Mouse (Mus musculus) kidney, adult 9 months (tissue): ENCODE measurements around the gene Eva1c.

Experiments used
- DNase-seq: peaks from one replicate; pipeline ENCODE4 v3.0.0; 2022

Gene Eva1c

DNA sequence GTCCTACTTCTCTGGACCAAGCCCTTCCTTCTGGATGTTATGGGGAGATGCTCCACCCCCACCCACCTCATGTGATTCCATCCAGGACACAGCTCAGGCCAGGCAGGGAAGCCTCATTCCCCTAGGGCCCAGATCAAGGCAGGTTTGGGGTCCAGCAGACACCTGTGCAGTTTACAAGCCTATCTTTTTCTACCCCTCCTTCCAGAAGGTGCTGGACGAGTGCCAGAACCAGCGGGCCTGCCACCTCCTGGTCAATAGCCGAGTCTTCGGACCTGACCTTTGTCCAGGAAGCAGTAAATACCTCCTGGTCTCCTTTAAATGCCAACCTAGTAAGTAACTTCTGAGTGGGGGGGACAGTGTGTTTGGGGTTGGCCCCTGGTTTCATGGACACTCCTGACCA lies 42.8 kb downstream of the Eva1c start:
- peak; percentile 53 for DNase-seq

DNA sequence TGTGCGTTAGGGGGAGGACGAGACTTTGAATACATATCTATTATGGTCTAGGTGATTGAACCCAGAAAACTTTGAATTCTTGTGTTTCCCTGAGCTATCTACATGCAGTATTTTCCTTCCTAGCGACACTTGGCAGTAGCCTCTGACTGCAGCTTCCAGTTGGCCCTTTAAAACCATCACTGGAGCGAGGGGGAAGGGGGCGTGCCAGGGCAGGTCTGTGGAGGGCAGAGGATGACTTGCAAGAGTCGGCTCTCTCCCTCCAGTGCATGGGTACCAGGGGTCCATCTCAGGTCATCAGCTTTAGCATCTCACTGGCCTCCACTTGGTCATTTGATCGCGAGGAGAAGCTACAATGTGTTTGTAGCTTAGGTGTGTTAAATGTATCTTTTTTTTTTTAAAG lies 46.4 kb downstream of the Eva1c start:
- DNase-seq, result no peak

DNA sequence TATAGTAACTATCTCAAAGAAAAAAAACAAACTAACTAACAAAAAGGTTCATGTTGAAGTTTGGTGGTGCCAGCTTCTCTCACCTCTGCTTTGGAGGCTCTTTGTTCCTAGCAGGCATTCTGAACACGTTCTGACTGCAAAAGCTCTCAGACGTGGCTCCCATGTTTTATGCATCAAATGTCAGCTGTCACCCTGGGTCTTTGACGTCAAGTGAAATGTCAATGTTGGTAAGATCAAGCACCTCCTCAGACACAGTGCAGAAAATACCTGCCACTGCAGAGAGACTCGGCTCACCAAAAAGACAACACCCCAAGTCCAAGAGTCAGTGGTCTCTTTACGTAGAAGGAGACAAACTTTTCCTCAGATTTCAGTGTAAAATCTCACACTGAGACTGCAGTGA lies 48.0 kb downstream of the Eva1c start:
- no peak for DNase-seq

DNA sequence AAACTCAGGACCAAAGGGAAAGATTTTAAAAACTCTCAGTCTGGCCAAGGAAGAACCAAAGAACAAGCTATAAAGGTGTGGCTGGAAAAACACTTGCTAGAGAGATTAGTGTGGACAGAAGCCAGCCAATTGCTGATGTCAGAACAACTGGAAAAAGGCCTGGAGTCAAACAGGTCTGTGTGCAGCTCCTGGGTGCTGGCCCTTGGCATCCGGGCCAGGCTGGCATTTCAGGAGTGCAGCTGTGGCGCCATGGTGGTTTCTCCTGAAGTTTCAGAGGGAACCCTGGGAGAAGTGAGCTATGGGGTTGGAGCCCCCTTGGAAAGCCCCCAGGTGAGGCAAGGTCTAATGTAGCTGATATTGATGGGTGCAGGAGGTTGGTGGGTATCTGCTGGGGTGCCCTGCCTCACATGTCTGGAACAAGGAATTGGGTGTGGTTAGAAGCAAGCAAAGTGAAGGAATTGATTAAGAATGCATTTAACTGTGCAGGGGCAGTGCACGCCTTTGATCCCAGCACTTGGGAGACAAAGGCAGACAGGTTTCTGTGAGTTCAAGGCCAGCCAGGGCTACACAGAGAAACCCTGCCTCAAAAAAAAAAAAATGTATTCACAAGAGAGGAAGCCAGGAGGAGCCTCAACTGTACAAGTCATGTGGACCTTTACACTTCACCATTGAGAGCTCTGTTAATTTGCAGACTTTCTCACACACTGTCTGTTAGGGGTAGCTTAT lies 51.8 kb downstream of the Eva1c start:
- DNase-seq, result peak; percentile 27

DNA sequence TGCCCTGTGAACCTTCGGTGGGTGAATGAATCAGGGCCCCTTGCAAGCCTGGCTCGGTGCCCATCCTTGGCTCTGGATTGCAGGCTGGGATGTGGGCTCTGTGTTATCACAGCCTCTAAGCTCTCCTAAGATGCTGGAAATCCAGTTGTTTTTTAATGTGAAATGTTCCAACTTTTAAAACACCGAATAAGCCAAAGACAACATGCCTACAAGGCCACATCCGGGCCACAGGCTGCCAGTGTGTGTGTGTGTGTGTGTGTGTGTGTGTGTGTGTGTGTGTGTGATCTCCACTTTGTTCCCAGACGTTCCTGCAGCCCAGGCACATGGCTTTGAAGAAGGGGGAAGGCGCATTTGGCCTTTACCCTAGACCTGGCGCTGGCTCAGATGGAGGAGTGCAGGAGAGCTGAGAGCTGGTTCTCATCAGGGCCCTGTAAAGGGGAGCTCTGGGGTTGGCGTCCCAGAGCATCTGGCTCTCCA lies 56.0 kb downstream of the Eva1c start:
- DNase-seq, result peak; percentile 14

DNA sequence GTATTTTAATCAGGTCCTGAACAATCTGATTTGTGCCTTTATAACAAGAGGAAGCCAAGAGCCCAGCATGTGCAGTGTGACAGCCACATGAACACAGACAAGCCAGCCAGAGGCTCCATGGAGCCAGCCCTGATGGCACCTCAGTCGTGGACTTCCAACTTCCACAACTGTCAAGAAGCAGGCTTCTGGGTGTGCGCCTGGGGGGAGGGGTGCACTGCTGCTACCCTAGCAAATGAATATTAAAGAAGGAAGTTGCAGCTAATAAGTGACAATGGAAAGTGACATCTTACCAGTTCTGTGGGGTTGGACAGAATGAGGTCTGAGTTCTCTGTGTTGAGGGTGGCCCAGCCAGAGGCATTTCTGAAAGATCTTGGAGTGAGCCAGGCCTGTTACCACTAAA lies 58.8 kb downstream of the Eva1c start:
- DNase-seq, result no peak

DNA sequence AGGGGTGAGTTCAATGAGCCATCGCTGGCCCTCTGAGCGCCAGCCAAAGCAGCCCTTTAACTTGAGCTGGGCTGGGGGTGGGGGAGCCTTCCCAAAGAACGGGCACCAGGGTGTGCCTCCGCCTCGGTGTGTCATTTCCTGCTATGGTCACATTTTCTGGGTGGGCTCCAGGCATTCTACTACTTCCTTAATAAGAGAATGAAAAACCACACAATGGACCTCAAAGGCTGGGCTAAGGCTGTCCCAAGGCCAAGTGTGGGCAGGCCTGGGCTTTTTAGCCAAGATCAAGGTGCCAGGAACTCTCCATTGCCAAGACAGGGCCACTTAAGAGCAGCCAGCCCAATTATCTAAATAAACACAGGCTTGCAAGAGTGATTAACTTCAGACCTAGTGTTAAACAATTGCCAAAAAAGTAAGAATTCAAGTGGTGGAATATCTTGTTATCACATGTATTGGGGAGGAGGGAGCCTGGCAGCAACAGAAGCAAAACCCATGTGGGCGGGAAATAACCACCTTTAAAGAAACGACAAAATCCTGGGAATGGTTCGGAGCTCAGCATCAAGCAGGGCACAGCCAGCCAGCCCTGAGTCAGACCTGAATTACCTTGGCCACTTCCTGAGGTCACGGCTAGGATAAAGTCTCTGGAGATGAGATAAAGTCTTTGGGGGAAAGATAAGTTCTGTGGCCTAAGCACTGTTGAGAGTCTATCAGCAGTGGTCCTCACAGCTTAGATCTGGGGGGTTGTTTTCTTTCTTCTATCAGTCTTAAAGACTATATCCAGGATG lies 59.5 kb downstream of the Eva1c start:
- peak; percentile 30 for DNase-seq

DNA sequence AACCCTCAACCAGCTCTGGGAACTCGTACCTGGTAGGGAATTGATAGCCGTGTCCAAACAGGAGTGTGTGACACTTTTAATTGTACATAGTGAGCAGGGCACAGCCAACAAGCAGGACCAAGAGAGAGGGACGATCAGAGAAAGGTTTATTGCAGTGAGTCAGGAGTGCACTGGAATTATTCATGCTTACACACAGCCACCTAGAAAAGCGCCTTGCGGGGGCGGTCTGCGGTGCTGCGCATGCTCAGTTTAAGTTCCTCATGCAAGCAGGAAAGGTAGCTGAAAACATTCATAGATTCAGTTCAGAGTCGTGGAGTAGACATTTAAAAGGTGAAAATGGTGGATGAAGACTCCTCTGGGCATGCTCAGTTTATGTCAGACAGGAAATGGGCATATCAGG lies 64.2 kb downstream of the Eva1c start:
- no peak for DNase-seq

DNA sequence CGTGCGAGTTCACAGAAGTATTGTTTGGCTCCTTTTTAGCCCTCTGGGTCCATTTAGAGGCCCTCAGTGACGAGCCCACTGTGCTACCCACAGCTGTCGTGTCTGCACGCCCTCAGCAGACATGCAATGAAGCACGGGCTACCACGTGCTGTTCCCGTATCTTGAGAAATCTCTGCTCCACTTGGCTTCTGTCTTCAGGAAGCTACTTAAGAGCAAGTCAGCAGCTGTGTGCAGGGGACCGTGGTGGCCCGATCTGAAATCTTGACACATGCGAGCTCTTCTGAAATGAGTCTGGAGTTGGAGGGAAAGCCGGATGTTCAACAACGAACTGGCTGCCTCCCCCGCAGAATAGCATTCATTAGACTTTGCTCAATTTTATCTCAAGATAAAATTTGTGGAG lies 65.1 kb downstream of the Eva1c start:
- peak; percentile 41 for DNase-seq

DNA sequence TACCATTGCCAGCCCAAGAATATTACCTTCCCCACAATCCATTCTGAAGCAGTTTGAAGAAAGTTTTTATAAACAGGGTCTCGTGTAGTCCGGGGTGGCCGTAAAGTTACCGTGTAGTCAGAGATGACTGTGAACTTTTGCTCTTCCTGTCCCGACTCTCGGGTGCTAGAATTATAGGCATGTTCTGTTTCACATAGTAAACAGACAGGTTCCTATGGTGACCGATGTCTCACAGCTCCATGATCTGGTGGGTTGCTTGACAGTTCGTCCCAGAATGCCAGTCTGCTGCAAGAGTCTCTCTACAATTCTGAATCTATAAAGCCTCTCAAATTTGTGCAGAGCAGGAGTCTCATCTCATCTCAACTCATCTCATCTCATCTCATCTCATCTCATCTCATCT lies 65.6 kb downstream of the Eva1c start:
- no peak for DNase-seq

DNA sequence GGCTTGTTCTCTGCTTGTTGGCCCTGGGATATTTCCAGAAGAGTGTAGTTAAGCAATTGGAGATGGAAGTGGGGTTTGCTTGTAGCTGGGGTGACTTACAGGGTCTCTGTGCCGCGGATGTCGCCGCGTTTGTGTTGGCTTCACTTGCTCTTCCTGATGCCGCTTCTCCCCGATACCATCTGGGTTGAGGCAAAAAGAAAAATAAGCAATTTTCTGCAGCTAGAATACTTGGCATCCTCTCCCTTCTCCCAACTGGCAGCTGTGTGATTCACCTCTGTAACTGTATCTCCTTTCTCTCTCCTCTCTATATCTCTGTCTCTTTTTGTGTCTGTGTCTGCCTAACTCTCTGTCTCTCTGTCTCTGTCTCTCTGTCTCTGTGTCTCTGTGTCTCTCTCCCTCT lies 66.5 kb downstream of the Eva1c start:
- no peak for DNase-seq

DNA sequence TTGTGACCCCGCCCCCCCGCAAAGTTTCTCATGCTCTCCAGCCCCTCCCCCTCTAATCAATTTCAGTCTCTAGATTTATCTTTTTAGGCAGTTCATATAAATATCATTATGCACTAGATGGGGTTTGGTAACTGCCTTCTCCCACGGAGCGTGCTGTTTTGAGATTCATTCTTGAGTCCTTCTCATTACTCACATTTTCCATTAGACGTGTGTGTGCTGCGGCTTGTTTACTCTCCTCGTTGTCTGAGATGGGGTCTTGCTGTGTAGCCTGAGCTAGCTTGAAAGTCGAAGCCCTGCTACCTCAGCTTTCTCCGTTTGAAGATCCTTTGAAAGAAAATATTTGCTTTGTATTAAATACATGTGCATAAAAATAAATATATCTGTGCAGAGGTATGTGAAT lies 67.3 kb downstream of the Eva1c start:
- no peak for DNase-seq

DNA sequence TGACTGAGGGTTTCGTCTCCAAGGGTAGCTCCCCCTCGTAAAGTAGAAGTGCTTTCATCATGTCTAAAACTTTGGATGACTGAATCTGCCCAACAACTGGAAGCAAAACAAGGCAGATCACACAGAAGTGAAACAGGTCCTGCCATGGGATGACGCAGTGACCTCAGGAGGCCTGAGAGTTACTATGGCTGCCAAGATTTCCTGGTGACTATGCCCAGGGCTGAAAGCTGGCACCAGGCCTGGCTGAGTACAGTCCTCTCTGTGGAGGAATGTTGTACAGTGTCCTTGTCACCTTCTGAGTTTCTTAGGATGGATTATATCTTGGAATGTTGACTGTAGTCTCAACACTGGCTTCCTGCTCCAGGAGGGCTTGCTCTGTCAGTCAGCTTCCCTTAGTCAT lies 71.1 kb downstream of the Eva1c start:
- peak; percentile 9 for DNase-seq

DNA sequence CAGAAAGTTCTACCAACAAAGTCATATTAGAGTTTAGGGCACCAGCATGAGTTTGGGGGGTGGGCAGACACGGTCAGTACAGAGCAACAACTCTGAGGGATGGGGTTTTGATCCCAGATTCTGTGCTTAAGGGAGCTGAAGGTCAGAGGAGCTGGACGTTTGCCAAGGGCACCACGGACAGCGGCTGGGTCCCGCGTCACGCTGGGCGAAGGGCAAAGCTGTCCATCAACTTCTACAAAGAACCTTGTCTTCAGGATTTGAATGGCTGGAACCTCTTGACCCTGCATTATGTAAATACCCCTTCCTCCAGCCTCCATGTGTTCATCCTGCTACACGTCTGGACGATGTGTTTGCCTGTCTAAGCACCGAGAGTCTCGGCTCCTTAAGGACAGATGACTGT lies 73.0 kb downstream of the Eva1c start:
- DNase-seq, result peak; percentile 22

DNA sequence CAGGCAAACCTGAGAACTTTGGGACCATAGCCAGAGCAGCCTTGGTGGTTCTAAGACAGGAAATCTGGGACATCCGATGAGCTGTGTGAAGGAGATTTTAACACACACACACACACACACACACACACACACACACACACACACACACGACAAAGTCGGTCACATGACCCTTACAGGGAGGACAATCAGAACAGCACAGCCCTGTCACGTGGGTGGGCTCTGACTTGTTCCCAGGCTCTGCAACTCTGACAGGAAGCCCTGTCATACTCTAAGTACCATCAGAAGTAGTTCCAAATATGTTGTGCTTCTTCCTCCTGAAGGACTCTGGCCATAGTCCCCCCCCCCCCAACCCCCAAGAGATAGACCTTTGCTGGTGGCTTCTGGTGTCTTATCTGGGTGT lies 74.8 kb downstream of the Eva1c start:
- peak; percentile 18 for DNase-seq

DNA sequence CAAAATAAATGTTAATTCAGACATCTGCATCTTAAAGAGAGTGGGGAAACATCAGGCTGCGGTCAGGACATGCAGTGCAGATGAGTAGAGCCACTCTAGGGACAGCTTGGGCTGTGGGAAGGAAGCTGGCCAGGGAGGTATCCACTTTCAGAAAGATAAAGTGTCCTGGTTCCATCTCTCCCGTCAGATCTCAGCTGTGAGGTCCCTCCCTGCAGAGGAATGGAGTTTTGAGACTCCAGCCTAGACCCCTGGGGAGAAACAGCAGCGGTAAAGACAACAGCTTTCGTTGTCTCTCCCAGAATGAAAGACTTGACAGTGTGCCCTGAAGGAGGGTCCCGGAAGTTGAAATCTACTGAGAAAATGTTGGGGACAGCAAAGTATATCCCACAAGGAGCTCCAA lies 76.8 kb downstream of the Eva1c start:
- no peak for DNase-seq

DNA sequence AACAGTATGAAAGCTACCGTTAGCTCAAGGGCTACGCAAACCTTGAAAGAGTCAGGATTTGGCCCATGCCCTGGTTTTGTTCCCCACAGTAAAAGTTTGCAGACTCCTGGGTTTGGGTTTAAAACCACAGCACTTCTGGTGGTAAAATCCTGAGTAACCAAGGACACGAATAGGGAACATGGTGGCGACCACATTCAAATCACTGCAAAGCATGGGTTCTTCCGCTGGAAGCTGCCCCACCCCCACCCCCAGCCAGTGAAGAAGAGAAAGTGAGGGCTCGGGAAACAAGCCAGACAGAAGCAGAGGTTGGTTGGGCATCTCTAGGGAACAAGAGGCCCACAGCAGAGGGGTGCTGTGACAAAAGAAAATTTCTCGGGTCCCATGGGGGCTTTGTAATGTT lies 80.7 kb downstream of the Eva1c start:
- no peak for DNase-seq

DNA sequence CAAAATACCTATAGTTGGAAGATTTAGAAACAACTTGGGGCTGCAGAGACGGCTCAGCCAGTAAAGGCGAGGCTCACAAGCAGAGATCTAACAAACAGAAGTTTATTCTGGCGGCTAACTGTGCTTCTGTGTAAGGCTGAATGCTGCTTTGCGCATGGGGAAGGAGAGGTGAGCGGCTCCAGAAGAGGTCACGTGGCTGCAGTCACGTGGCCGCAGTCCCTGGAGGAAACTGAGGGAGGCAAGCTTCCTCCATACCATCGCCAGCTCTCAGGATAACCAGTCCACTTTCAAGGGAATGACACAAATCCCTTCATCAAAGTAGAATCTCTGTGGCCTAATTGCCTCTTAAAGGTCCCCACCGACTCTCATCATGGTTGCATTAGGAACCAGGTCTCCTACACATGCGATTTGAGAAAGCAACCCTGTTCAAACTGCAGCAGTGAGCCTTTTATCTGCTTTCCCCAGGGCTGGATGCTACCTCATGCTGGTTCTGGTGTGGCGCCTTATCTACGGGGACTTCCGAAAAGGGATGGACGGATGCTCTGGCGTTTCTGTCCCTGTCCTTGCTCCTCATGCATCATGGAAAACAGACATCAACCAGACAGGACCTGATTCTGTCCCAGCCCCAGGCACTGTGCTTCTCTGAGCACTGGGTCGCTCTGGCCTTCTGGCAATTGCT lies 84.5 kb downstream of the Eva1c start:
- DNase-seq, result no peak

DNA sequence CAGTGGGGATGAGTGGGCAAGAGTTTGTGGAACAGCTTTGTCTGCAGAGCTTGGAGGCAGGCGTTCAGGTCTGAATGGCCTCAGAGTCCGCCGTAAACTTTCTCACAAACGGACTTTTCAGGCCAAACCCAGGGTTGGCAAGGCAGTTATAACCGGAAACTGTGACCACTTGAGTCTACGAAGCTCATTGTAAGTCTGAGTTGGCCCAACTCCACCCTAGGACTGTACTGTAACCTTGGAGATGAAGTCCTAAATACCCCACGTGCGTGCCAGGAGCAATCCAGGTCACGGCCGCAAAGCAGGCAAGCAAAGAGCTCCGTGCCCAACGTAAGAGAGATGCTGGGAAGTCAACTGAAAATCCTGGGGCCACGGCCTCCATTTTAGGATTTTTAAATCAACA lies 85.2 kb downstream of the Eva1c start:
- peak; percentile 40 for DNase-seq

DNA sequence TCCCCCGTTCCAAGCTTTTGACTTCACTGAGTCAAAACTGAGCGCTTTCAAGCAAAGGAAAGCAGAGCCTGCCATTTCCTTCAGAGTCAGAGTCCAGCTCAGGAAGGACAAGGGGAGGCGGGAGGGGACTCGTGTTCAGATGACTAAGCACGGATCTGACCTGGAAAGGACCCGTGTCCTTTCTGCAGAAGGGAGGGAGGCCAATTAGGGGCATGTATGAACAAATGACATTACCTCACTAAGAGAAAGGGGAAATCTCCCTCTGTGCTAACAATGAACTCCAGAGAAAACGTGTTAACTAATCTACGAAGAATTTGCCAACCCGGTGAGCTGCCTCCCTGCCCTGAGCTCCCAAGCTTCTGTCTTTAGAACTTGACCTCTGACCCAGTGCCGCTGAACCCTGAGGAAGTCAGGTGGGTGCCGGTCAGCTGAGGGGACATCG lies 89.5 kb downstream of the Eva1c start:
- DNase-seq, result peak; percentile 71

DNA sequence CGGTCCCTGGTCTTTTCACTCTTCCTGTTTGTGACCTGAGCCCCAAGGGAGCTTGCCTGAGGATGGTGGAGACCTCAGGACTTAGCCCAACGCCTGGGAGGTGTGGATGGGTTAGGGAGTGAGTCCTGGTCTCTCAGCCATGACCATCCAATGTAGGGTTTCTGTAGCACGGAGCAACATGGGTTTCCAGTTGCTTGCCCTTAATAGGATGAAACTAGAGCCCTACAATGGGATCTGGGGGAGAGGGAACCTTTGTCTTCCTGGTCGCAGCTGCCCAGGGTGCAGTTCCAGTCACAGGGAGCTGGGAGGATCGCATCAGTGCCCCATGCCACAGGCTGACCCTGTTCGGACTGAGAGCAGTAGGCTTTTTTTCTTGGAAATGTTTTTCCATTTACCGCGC lies 90.6 kb downstream of the Eva1c start:
- DNase-seq, result no peak

DNA sequence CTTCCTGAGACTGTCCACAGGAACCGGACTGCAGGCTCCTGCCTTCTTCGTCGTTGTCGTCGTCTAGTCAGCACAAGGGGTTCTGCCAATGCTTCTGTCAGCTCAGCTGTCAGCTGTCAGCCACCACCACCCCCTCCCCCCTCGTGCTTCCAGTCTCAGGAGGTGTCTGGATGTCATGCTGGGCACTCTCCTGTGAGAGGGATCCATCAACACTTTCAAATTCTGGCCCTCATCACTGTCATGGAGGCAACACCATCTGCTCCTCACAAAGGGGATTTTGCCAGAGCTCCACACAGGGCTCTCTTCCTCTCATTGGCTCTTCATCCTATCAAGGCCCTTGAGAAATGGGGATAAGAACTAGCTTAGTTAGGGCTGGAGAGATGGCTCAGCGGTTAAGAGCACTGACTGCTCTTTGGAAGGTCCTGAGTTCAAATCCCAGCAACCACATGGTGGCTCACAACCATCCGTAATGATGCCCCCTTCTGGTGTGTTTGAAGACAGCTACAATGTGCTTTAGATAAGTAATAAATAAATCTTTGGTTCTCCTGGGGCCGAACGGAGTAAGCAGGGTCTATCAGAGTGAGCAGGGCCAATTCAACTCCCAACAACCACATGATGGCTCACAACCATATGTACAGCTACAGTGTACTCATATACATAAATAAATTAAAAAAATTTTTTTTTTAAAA lies 95.1 kb downstream of the Eva1c start:
- DNase-seq, result no peak
